Mouse (Mus musculus): ENCODE measurements around the gene Sptbn4.

The Sptbn4 gene

GRCm38 (mm10) chr7:27329326-27329947 lies 118.0 kb downstream of the Sptbn4 start:
- DNase-seq (ENCODE audit: extremely low read depth, low read depth, low spot score) = no peak

GRCm38 (mm10) chr7:27328648-27329047 lies 118.8 kb downstream of the Sptbn4 start:
- no peak for DNase-seq (ENCODE audit: extremely low read depth, low read depth, low spot score)

DNA sequence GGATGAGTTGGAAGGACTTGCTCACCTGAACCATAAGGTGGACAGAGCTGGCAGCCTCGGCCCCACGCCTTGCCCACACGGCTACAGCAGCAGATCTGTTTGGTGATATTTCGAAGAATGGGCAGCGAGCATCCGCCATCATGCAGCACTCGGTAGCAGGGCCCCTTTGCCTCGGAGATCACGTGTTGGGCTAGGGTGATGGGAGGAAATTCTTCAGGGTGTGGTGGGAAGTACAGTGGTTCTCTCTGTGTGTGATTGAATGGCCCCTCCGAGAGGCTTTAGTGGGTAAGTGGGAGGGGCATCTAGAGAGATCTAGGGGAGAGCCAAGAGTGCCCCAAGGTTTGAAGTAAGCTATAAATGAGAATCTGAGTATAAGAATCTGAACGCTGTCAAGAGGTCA lies 119.3 kb downstream of the Sptbn4 start:
- DNase-seq (ENCODE audit: extremely low read depth, low read depth, low spot score) = no peak

DNA sequence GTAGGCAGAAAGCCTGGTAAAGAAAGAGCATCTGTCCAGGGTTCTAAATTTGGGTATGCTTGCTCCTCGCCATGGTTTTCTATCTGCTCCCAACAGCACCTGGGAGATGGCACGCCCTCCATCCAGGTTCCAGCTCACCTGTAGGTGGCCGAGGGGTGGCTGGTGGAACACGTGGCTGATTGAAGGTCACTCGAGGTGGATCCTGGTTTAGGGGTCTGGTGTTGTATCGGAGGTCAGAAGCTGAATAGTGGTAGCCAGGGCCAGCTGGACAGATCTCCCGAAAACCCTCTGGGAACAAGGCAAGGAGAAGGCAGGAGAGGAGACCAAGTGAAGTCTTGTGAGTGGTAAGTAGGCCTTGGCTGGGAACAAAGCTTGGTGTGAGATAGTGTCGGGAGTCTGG lies 120.0 kb downstream of the Sptbn4 start:
- DNase-seq (ENCODE audit: extremely low read depth, low read depth, low spot score) = no peak

- no peak for DNase-seq (ENCODE audit: extremely low read depth, low read depth, low spot score)
Observed at GRCm38 (mm10) chr7:27326101-27326880, 121.2 kb downstream of the Sptbn4 start.

DNA sequence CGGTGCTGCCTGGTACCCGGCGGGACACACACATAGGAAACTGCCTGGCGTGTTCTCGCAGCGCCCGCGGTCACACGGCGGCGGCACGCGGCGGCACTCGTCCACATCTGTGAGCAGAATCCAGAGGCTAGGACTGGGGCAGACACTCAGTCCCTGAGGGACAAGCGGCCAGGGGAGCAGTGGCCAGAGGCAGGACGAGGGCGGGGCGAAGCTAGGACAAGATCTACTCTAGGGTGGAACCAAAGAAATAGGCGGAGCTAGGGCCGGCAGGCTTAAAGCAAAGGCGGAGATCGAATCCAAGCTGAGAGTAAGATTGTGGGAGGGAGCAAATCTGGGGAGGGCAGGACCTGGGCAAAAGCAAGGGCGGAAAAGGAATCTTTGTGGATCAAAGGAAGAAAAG lies 121.8 kb downstream of the Sptbn4 start:
- DNase-seq (ENCODE audit: extremely low read depth, low read depth, low spot score) = no peak

DNA sequence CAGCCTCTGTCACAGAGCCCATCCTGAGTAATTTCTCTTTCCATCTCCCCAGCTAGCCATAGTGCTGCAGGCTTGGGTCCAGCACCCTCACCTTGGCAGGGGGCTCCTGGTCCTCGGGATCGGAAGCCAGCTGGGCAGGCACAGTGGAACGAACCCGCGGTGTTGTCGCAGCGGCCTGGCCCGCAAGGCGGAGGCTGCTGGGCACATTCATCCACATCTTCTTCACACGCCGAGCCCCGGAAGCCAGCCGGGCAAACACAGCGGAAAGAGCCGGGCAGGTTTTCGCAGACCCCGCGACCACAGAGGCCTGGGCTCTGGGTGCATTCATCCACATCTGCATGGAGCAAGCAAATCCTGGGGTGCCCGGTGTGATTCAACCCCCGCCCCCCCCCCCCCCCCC lies 122.6 kb downstream of the Sptbn4 start:
- no peak for DNase-seq (ENCODE audit: extremely low read depth, low read depth, low spot score)

DNA sequence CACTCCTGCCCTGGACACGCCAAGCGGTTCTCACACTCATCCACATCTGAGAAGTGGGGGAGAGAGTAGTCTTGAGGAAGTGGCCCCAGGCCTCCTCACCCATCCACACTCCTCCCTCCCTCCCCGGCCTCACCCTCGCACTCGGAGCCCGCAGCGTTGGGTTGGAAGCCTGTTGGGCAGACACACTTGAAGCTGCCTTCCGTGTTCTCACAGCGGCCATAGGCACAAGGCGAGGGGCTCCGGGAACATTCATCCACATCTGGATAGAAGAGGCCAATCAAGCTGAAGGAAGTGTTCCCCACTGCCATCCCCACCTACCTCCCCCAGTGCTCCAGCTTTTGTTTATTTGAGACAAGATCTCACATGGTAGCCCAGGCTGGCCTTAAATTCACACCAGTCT lies 123.3 kb downstream of the Sptbn4 start:
- DNase-seq (ENCODE audit: extremely low read depth, low read depth, low spot score) = no peak

DNA sequence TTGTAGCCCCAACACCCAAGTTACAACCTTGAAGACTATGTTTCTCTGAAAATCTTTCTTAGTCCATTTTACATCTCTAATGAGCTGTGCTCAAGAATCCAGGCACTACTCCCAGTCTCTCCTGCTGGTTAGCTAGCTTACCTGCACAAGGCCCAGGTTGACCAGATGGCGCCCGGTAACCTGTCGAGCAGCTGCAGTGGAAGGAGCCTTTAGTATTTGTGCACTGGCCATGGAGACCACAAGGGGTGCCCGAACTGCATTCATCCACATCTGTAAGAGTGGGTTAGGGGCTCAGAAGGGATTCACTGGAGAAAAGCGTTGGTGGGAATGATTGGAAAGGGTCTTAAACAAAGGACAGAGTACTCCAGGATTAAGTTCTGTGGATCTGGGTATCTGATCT lies 124.5 kb downstream of the Sptbn4 start:
- DNase-seq (ENCODE audit: extremely low read depth, low read depth, low spot score) = no peak

GRCm38 (mm10) chr7:27322291-27322690 lies 125.2 kb downstream of the Sptbn4 start:
- DNase-seq (ENCODE audit: extremely low read depth, low read depth, low spot score) = no peak

- DNase-seq (ENCODE audit: extremely low read depth, low read depth, low spot score) = no peak
Observed at GRCm38 (mm10) chr7:27319411-27319810, 128.1 kb downstream of the Sptbn4 start.

GRCm38 (mm10) chr7:27315958-27316357 lies 131.5 kb downstream of the Sptbn4 start:
- DNase-seq (ENCODE audit: extremely low read depth, low read depth, low spot score) = no peak

DNA sequence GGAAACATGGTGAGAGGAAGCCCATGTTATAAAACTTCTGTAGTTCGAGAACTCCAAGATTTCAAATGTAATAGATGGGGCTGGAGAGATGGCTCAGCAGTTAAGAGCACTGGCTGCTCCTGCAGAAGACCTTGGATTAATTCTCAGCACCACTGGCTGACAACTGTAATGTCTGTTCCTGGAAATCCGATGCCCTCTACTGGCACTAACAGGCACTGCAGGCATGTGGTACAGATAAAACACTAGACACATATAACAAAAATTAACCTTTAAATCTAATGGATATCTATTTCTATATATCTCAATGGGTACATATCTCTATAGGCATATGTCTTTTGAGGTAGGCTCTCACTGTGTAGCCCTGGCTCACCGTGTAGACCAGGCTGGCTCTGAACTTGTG lies 133.1 kb downstream of the Sptbn4 start:
- DNase-seq (ENCODE audit: extremely low read depth, low read depth, low spot score) = no peak

DNA sequence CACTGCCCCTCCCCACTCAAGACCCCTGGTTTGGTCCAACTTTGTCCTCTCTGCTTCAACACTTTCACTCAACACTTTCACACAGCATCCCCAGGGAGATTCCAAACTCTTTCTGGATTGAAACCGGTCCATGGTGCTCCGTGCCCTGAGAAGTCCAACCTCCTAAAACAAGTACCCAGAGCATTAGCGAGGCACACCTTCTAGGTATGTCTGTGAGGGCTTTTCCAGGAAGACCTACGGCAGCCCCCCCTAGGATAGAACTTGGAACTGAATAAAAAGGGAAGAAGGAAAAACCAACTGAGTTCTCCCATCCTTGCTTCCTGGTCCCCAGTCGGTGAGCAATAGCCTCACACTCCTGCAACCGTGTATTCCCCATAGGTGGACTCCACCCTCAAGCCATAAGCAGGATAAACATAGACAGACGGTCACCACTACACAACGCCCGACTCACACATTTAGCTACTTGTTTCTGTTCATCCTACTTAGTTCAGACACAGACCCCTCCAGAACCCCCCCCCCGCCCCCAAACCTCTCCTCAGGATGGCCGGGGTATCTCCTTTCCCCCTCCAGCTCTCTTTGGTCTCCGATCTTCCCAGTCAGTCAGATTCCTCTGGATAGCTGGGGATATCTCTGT lies 135.7 kb downstream of the Sptbn4 start:
- DNase-seq (ENCODE audit: extremely low read depth, low read depth, low spot score) = no peak

DNA sequence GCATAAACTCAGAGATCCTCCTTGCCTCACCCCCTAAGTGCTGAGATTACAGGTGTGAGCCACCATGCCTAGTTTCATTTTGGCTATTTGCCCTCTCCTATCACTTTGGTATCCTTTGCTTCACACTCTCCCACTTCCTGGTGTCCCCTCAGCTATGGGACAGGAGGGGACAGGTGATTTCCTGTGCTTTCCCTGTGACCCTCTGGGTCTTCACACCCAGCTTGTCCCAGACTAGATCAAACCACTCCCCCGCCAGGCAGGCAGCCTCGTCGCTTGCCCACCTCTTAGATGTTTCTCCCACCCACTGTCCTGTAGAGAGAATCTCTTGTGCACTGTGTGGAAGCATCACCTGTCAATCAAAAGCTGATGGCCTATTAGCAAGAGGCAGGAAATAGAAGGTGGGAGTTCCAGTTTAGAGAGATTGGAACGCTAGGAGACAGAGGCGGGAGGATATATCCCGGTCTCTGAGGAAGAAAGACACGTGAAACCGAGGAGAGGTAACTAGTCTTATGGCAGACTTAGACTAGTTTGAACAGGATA lies 136.4 kb downstream of the Sptbn4 start:
- DNase-seq (ENCODE audit: extremely low read depth, low read depth, low spot score) = no peak

DNA sequence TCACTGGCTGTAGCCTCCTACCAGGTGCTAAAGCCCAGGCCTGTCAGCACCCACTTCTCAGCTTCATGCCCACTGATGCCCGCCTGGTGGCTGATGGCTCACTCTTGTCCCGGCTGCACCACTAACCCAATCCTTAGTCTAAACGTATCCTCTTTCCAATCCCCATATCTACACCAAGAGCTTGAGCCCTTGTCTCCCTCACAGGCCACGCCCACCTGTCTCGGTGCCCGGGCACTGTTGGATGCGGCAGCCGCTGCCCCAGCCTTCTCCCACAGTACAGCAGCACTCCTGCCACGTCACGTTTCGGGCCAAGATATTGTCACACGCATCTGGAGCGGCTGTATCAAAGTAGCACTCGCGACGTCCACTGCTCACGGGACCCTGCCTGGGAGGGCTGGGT lies 137.2 kb downstream of the Sptbn4 start:
- no peak for DNase-seq (ENCODE audit: extremely low read depth, low read depth, low spot score)

DNA sequence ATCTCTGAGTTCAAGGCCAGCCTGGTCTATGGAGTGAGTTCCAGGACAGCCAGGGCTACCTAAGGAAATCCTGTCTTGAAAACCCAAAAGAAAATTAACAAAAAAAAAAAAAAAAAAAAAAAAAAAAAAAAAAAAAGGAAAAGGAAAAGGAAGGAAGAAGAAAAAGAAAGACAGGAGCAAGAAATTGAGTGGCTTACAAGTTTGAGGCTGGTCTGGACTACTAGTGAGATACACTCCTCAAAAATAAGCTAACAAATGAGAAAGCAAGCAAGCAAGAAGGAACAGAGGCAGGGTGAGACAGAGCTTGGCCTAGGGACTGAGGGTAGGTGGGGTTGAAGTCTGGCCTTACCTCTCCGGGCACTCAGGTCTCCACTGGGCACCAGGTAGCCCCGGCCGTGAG lies 137.7 kb downstream of the Sptbn4 start:
- no peak for DNase-seq (ENCODE audit: extremely low read depth, low read depth, low spot score)

DNA sequence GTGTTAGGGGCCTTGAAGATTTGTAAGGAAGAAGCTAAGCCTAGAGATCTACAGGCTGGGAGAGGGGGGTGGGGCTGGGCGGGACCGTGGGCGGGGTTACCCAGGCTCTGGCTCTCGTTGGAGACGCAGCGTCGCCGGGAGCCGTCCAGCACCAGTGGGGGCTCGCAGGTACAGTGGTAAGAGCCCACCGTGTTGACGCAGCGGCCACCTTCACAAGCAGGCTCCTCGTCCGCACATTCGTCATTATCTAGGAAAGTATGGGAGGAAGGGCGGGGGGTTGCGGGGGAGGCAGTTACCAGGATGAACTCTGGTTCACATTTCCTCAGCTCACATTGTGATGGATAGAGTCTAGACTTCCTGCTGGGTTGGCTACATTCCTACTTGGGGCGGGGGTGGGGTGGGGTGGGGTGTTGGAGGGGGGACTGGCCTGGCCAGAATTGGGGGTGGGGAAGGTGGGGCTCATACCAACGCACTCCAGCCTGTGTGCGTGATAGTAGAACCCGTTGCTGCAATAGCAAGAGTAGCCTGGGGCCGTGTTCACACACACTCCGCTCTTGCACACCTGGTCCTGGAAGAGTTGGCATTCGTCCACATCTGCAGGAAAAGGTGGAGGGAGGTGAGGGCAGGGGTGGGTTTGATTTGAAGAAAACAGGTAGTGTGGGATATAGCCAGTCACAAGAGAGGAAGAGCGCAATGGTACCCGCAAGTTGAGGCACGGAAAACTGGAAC lies 138.5 kb downstream of the Sptbn4 start:
- DNase-seq (ENCODE audit: extremely low read depth, low read depth, low spot score) = no peak

GRCm38 (mm10) chr7:27307551-27307950 lies 139.9 kb downstream of the Sptbn4 start:
- no peak for DNase-seq (ENCODE audit: extremely low read depth, low read depth, low spot score)
